Mouse (Mus musculus) stomach, postnatal 0 days (tissue): ENCODE measurements around the gene Psma3. TPM values are rescaled to one million over a fixed set of nuclear protein-coding genes. Genes with fewer than 3 reads are reported as not detected.

Source experiments
- ATAC-seq: fragments of 200-750 bp; cut with Nextera tagmentation; 2 replicates; pipeline ENCODE4 v1.8.0; 2017; ENCODE audit not compliant: low FRiP score, low TSS enrichment
- DNase-seq: peaks from one replicate; pipeline ENCODE4 v3.0.0-alpha.2; 2016; ENCODE audit warnings: low spot score
- H3K27ac ChIP-seq: fragments of 300-500 bp; sonication (generic); replicated peaks from 2 replicates; pipeline ENCODE4 v1.5.1; 2014; ENCODE audit warnings: mild to moderate bottlenecking, control low read depth
- H3K27me3 ChIP-seq: fragments of 300-500 bp; sonication (generic); 2 replicates; pipeline ENCODE4 v1.6.1; 2014; ENCODE audit warnings: low read length; ENCODE audit not compliant: control insufficient read depth, insufficient read depth
- H3K36me3 ChIP-seq: fragments of 300-500 bp; sonication (generic); 2 replicates; pipeline ENCODE4 v1.6.1; 2014; ENCODE audit warnings: low read length, mixed read lengths; ENCODE audit not compliant: control insufficient read depth, insufficient read depth
- H3K4me1 ChIP-seq: fragments of 300-500 bp; sonication (generic); replicated peaks from 2 replicates; pipeline ENCODE4 v1.6.1; 2014; ENCODE audit warnings: antibody characterized with exemption; ENCODE audit not compliant: control insufficient read depth, insufficient read depth
- H3K4me2 ChIP-seq: fragments of 300-500 bp; sonication (generic); replicated peaks from 2 replicates; pipeline ENCODE4 v1.6.1; 2014; ENCODE audit warnings: low read depth, mild to moderate bottlenecking, control low read depth, moderate library complexity
- H3K4me3 ChIP-seq: fragments of 300-500 bp; sonication (generic); 2 replicates; pipeline ENCODE4 v1.5.1; 2014; ENCODE audit warnings: low read depth, low read length, control low read depth
- H3K9ac ChIP-seq: fragments of 300-500 bp; sonication (generic); 2 replicates; pipeline ENCODE4 v1.6.1; 2014; ENCODE audit warnings: mild to moderate bottlenecking, low read length, control low read depth, mixed read lengths
- H3K9me3 ChIP-seq: fragments of 300-500 bp; sonication (generic); 2 replicates; pipeline ENCODE4 v1.6.1; 2016; ENCODE audit warnings: low read length; ENCODE audit not compliant: control insufficient read depth
- CTCF ChIP-seq: IDR thresholded peaks from 2 replicates; pipeline ENCODE4 v1.5.1; 2016; ENCODE audit warnings: antibody characterized with exemption, low read depth, mild to moderate bottlenecking, moderate library complexity
- EP300 ChIP-seq: optimal IDR thresholded peaks from 2 replicates; pipeline ENCODE3; 2016; ENCODE audit warnings: antibody characterized with exemption
- WGBS: fragments of 180-500 bp; shearing (Covaris S2); extraction: QIAGEN DNeasy Blood & Tissue Kit; methylation state at CpG from one replicate; pipeline ENCODE4 v1.1.7; 2014; 5-methylcytosine and 5-hydroxymethylcytosine counted together
- polyA plus RNA-seq: library from polyadenylated mRNA; unstranded; fragments of >200 nt; fragmentation: Nextera tagmentation; extraction: Ambion mirVana; gene quantifications from 2 replicates; pipeline ENCODE4 v1.2.1, GENCODE M21; 2015

The Psma3 gene
- 469 and 479 TPM in 2 replicates for polyA plus RNA-seq

DNA sequence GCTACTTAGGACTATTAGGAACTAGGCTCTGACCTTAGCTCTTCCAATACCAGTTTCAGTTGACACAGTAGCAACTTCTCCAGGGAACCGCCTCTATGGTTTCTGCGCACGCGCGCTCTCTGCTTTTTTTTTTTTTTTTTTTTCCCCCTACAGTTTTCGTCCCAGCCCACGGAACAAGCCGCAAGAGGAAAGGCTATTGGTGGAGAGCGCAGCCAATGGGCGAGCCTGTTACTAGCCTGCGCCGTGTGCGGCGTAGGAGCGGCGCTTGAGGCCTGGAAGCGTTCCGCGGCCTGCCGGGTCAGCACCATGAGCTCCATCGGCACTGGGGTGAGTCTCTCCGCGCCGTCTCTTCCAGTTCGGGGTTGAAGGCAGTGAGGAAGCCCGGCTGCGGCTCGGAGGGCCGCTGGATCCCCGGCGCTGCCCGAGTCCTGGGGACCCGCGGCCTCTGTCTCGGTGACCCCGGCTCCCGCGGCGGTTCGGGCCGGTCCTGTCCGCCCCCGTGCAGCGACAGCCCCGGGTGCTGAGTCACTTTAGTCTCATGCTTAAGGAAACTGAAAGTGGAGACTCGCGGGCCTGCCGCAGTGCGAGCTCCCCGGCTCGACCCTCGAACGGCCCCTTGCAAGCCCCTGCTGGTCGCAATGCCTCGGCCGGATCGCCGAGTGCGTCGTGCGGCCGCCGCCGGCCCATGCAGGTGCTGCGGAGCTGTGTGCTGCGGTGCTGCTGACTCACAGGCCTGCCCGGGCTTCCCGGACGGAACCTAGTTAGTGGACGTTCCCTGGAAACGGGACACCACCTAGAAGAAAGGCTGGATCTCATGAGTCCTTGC lies at the start of gene Psma3:
Psma3 (plus strand) TSS at position 181 of the 826 bp plus-strand sequence.
- ATAC-seq (peak; percentile 99), DNase-seq (peak; percentile 93)
- WGBS: under 1% methylated on average over 70 of the region's 71 CpGs
- Histone ChIP-seq H3K9ac (peak within 1 kb of the TSS; percentile 97), H3K27me3 (no peaks in the 10 kb centered on the region), H3K36me3 (no peaks in the 10 kb centered on the region), H3K4me1 (no peaks in the 10 kb centered on the region), H3K4me3 (peak within 1 kb of the TSS; percentile 92), H3K9me3 (no peaks in the 10 kb centered on the region), H3K4me2 (peak within 1 kb of the TSS; percentile 62), H3K27ac (peak within 1 kb of the TSS; percentile 99)
- TF ChIP-seq EP300: no peak
- TF ChIP-seq CTCF: peak; percentile 47; the same call in 1 of the 2 replicates

GRCm38 (mm10) chr12:70929781-70930180 lies 44.6 kb upstream of the Psma3 start:
- Histone ChIP-seq H3K9ac (no peak overlapping the region), H3K4me2 (no peak overlapping the region), H3K4me1 (no peaks in the 10 kb centered on the region), H3K27ac (no peak overlapping the region), H3K4me3 (no peak overlapping the region), H3K27me3 (no peaks in the 10 kb centered on the region), H3K9me3 (no peaks in the 10 kb centered on the region), H3K36me3 (no peaks in the 10 kb centered on the region)
- 72% methylated on average over 4 of the region's 4 CpGs for WGBS
- ATAC-seq (no peak), DNase-seq (no peak)
- TF ChIP-seq EP300 (no peak), CTCF (no peak)

GRCm38 (mm10) chr12:70937150-70937549 lies 37.3 kb upstream of the Psma3 start:
- Histone ChIP-seq H3K27me3 (no peaks in the 10 kb centered on the region), H3K4me2 (peak overlapping the region; percentile 47), H3K9ac (peak overlapping the region; percentile 91), H3K4me3 (peak overlapping the region; percentile 85), H3K36me3 (0 out of 2 replicates have a peak, but pooled peaks cover 3% of the 10 kb centered on the region), H3K9me3 (no peaks in the 10 kb centered on the region), H3K4me1 (no peaks in the 10 kb centered on the region), H3K27ac (peak overlapping the region; percentile 90)
- TF ChIP-seq EP300: no peak
- no peak for TF ChIP-seq CTCF
- WGBS: 29% methylated on average over 9 of the region's 12 CpGs
- DNase-seq (peak; percentile 28), ATAC-seq (peak; percentile 12)

GRCm38 (mm10) chr12:70937571-70938384 lies 36.6 kb upstream of the Psma3 start, which contains the start of gene Actr10:
TSS of gene Actr10 (plus strand) at chr12:70937857.
- H3K27ac ChIP-seq: peak within 1 kb of the TSS; percentile 90
- peak within 1 kb of the TSS; percentile 85 for H3K4me3 ChIP-seq
- under 1% methylated on average over 57 of the region's 59 CpGs for WGBS
- peak within 1 kb of the TSS; percentile 91 for H3K9ac ChIP-seq
- TF ChIP-seq CTCF (no peak), EP300 (no peak)
- no peaks in the 10 kb centered on the region for H3K9me3 ChIP-seq
- H3K36me3 ChIP-seq: peaks cover 8% of the 10 kb centered on the region; the same call in 1 of the 2 replicates
- no peaks in the 10 kb centered on the region for H3K4me1 ChIP-seq
- peak; percentile 96 for ATAC-seq
- no peaks in the 10 kb centered on the region for H3K27me3 ChIP-seq
- H3K4me2 ChIP-seq: peak within 1 kb of the TSS; percentile 67
- DNase-seq: peak; percentile 96

DNA sequence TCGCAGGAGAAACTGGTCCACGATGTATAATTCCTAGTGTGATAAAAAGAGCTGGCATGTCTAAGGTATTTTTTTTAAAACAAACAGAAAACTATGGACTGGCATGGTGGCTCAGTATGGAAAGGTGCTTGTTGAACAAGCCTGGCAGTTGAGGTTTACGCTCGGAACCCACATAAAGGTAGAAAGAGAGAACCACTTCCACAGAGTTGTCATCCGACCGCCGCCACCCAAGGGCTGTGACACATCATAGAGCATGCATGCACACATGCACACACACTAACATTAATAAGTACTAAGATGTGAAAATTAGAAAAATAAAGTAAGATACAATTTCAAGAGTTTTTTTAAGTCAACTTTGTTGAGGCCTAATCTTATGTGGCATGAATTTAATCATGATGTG lies 33.6 kb upstream of the Psma3 start:
- DNase-seq (no peak), ATAC-seq (no peak)
- Histone ChIP-seq H3K27ac (no peak overlapping the region), H3K36me3 (peaks cover 14% of the 10 kb centered on the region; the same call in 1 of the 2 replicates), H3K4me1 (no peaks in the 10 kb centered on the region), H3K4me2 (no peak overlapping the region), H3K4me3 (no peak overlapping the region), H3K9ac (no peak overlapping the region), H3K27me3 (no peaks in the 10 kb centered on the region), H3K9me3 (no peaks in the 10 kb centered on the region)
- WGBS: 92% methylated on average over 7 of the region's 7 CpGs
- no peak for TF ChIP-seq CTCF
- no peak for TF ChIP-seq EP300
